Mouse (Mus musculus) CD4-positive, CD25-positive, alpha-beta regulatory T cell, adult 2 months (primary cell): ENCODE measurements around the gene Gm4340.
"Not testable (repeated sequence)": the region's sequence is repeated elsewhere in the genome, so short reads cannot be mapped to it uniquely, and the experiment has no call there.

ENCODE experiments used
- DNase-seq: peaks from one replicate; pipeline ENCODE4 v3.0.0-alpha.2; 2012; ENCODE audit warnings: low read depth, low spot score

Gm4340 gene

DNA sequence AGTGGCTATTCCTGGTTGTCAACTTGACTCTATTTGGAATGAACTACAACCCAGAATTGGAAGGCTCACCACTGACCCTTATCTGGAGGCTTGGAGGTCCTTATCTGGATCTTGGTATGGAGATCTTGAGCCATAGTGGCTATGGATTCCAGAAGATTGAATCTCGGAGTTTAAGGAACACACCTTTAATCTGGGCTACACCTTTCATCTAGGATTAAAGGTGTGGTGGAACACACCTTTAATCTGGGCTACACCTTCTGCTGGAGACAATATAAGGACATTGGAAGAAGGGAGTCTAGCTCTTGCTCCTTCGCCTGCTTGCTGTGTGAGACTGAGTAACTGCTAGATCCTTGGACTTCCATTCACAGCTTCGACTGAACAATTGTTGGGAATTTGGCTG, at the start of gene Gm4340:
TSS of gene Gm4340 (plus strand) at position 301 of the 400 bp plus-strand sequence.
- not testable (repeated sequence) for DNase-seq

DNA sequence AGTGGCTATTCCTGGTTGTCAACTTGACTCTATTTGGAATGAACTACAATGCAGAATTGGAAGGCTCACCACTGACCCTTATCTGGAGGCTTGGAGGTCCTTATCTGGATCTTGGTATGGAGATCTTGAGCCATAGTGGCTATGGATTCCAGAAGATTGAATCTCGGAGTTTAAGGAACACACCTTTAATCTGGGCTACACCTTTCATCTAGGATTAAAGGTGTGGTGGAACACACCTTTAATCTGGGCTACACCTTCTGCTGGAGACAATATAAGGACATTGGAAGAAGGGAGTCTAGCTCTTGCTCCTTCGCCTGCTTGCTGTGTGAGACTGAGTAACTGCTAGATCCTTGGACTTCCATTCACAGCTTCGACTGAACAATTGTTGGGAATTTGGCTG, 42.6 kb upstream of the Gm4340 start, which contains the start of gene Gm6763:
TSS of gene Gm6763 (plus strand) at position 301 of the 400 bp plus-strand sequence.
- not testable (repeated sequence) for DNase-seq

DNA sequence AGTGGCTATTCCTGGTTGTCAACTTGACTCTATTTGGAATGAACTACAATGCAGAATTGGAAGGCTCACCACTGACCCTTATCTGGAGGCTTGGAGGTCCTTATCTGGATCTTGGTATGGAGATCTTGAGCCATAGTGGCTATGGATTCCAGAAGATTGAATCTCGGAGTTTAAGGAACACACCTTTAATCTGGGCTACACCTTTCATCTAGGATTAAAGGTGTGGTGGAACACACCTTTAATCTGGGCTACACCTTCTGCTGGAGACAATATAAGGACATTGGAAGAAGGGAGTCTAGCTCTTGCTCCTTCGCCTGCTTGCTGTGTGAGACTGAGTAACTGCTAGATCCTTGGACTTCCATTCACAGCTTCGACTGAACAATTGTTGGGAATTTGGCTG, 34.1 kb upstream of the Gm4340 start, which contains the start of gene Gm8764:
TSS of gene Gm8764 (plus strand) at position 301 of the 400 bp plus-strand sequence.
- DNase-seq, result not testable (repeated sequence)

DNA sequence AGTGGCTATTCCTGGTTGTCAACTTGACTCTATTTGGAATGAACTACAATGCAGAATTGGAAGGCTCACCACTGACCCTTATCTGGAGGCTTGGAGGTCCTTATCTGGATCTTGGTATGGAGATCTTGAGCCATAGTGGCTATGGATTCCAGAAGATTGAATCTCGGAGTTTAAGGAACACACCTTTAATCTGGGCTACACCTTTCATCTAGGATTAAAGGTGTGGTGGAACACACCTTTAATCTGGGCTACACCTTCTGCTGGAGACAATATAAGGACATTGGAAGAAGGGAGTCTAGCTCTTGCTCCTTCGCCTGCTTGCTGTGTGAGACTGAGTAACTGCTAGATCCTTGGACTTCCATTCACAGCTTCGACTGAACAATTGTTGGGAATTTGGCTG, 25.6 kb upstream of the Gm4340 start, which contains the start of gene Gm21304:
TSS of gene Gm21304 (plus strand) at position 301 of the 400 bp plus-strand sequence.
- not testable (repeated sequence) for DNase-seq

DNA sequence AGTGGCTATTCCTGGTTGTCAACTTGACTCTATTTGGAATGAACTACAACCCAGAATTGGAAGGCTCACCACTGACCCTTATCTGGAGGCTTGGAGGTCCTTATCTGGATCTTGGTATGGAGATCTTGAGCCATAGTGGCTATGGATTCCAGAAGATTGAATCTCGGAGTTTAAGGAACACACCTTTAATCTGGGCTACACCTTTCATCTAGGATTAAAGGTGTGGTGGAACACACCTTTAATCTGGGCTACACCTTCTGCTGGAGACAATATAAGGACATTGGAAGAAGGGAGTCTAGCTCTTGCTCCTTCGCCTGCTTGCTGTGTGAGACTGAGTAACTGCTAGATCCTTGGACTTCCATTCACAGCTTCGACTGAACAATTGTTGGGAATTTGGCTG, 17.1 kb upstream of the Gm4340 start, which contains the start of gene Gm21312:
TSS of gene Gm21312 (plus strand) at position 301 of the 400 bp plus-strand sequence.
- DNase-seq, result not testable (repeated sequence)

DNA sequence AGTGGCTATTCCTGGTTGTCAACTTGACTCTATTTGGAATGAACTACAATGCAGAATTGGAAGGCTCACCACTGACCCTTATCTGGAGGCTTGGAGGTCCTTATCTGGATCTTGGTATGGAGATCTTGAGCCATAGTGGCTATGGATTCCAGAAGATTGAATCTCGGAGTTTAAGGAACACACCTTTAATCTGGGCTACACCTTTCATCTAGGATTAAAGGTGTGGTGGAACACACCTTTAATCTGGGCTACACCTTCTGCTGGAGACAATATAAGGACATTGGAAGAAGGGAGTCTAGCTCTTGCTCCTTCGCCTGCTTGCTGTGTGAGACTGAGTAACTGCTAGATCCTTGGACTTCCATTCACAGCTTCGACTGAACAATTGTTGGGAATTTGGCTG, 8.6 kb upstream of the Gm4340 start, which contains the start of gene Gm20765:
TSS of gene Gm20765 (plus strand) at position 301 of the 400 bp plus-strand sequence.
- DNase-seq, result not testable (repeated sequence)

DNA sequence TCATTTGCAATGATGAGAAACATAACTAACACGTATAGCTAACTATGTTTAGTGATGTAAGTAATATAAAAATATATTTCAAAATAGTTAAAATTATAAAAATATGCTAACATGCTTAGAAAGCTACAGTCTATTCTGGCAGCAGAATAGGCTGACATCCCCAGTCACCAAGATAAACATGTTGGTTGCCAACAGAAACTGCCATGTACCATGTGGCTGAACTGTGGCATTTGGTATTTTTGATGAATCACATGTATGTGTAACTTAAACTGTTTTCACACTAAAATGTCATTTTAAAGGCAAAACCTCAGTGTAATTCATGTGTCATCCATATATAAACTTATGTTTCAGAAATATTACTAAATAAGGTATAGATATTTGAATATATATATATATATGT, 15.8 kb downstream of the Gm4340 start:
- no peak for DNase-seq

- no peak for DNase-seq
Observed at GRCm38 (mm10) chr10:104210268-104210990, 16.6 kb downstream of the Gm4340 start.

DNA sequence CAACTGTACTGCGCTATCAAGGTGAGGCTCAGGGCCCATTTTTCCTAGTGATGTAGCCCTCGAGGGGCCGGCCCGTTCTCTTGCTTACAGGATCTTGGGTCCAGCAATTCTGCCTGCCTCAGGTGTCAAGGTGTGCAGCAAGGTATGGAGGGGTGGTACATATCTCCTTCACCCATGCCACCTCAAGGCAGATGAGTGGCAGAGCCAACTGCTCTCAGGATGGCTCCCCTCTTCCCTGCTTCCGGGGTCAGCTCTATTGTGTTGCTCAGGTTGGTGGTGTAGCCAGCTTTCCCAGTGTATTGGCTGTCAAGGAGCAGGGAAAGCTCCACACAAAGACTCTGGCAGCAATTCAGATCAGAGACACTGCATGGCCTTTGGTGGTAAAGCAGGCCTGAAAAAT, 20.7 kb downstream of the Gm4340 start:
- DNase-seq, result no peak

- DNase-seq, result no peak
Observed at GRCm38 (mm10) chr10:104220303-104221021, 26.6 kb downstream of the Gm4340 start.
